Mouse (Mus musculus) kidney, embryonic 14.5 days (tissue): ENCODE data around the gene Tmem52. TPM values are rescaled to one million over a fixed set of nuclear protein-coding genes. Genes with fewer than 3 reads are reported as not detected.

Experiments
- ATAC-seq: fragments of 200-750 bp; cut with Nextera tagmentation; 2 replicates; pipeline ENCODE4 v1.8.0; 2017; ENCODE audit warnings: moderate number of reproducible peaks, mild to moderate bottlenecking, moderate TSS enrichment, moderate library complexity; ENCODE audit not compliant: low FRiP score, low TSS enrichment
- H3K27ac ChIP-seq: fragments of 300-500 bp; sonication (generic); 2 replicates; pipeline ENCODE4 v1.5.1; 2014; ENCODE audit warnings: low read depth, mild to moderate bottlenecking, low read length, moderate library complexity, mixed read lengths
- H3K27me3 ChIP-seq: fragments of 300-500 bp; sonication (generic); 2 replicates; pipeline ENCODE4 v1.6.1; 2014; ENCODE audit warnings: mild to moderate bottlenecking, low read length; ENCODE audit not compliant: control insufficient read depth, insufficient read depth
- H3K36me3 ChIP-seq: fragments of 300-500 bp; sonication (generic); 2 replicates; pipeline ENCODE4 v1.6.1; 2014; ENCODE audit warnings: low read length, mixed read lengths; ENCODE audit not compliant: control insufficient read depth, insufficient read depth
- H3K4me1 ChIP-seq: fragments of 300-500 bp; sonication (generic); 2 replicates; pipeline ENCODE4 v1.6.1; 2014; ENCODE audit warnings: low read length, mixed read lengths; ENCODE audit not compliant: control insufficient read depth, insufficient read depth
- H3K4me2 ChIP-seq: fragments of 300-500 bp; sonication (generic); replicated peaks from 2 replicates; pipeline ENCODE4 v1.6.1; 2014; ENCODE audit warnings: low read depth, mild to moderate bottlenecking, low read length
- H3K4me3 ChIP-seq: fragments of 300-500 bp; sonication (generic); 2 replicates; pipeline ENCODE4 v1.5.1; 2014; ENCODE audit warnings: mild to moderate bottlenecking, low read length
- H3K9ac ChIP-seq: fragments of 300-500 bp; sonication (generic); 2 replicates; pipeline ENCODE4 v1.6.1; 2014; ENCODE audit warnings: low read depth, mild to moderate bottlenecking, low read length, moderate library complexity
- H3K9me3 ChIP-seq: fragments of 300-500 bp; sonication (generic); 2 replicates; pipeline ENCODE4 v1.6.1; 2016; ENCODE audit warnings: low read length; ENCODE audit not compliant: control insufficient read depth
- WGBS: fragments of 180-500 bp; shearing (Covaris S2); extraction: QIAGEN DNeasy Blood & Tissue Kit; methylation state at CpG from one replicate; pipeline ENCODE4 v1.1.7; 2014; 5-methylcytosine and 5-hydroxymethylcytosine counted together
- polyA plus RNA-seq: library from polyadenylated mRNA; unstranded; fragments of >200 nt; fragmentation: Nextera tagmentation; extraction: Ambion mirVana; gene quantifications from 2 replicates; pipeline ENCODE4 v1.2.1, GENCODE M21; 2014

Tmem52 gene
- polyA plus RNA-seq, 1 experiment from 2014 or later = 0.57 TPM

DNA sequence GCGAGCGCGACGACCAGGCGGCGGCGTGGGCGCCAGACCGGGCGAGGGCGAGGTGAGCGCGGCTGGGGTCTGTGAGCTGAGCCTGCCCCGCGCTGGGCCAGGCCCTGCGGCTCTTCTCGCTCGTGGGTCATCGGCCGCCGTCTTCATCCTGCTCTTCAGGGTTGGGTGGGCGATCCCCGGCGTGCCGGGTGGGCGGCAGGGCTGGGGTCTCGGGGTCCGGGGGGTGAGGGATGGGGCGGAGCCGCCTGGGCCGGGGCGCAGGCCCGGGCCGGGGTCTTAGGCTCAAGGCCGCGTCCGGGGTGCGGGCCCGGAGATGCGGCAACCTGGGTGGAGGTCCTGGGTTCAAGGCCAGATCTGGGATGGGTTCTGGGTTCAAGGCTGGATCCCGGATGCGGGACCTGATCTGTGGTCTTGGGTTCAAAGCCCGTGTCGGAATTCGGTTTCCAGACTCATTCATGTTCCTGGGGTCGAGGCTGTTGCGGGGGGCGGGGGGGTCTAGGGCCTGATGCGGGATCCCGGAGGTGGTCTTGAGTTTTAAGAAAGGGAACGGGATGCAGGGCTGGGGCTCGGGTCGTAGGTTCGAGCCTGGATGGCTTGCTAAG is 22.7 kb downstream of the Tmem52 start:
- WGBS = under 1% methylated on average over 41 of the region's 54 CpGs

DNA sequence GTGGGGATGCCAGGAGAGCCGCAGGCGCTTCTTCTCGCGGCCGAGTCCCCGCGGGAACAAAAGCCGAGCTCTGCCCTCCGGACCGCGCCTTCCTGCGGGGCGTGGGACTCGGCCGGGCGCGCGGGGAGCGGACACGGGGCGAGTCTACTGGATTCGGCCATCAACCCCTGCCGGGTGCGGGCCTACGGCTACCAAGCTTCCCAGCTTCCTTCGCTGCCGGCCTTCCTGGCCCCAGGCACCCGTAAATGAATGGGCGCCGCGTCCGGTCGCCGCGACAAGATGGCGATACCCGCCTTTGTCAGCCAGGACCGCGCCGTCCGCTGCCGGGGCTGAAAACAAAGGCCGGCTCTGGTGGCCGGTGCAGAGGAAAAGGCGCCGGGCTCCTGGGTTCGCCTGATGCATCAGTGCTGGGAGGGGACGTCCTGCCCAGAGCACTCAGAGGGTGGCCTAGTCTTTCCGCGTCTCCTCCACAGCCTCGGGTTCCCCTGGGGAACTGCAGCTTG is 23.3 kb downstream of the Tmem52 start:
- Histone ChIP-seq H3K4me1 (peaks cover 33% of the 10 kb centered on the region), H3K4me2 (peak overlapping the region; percentile 59), H3K9ac (peak overlapping the region; percentile 100), H3K27me3 (no peaks in the 10 kb centered on the region), H3K36me3 (no peaks in the 10 kb centered on the region), H3K27ac (peak overlapping the region; percentile 95), H3K9me3 (no peaks in the 10 kb centered on the region), H3K4me3 (peak overlapping the region; percentile 100)
- ATAC-seq = no peak
- WGBS = under 1% methylated on average over 51 of the region's 51 CpGs

More for the DNA sequence above, 22.7 kb downstream of the Tmem52 start:
- Histone ChIP-seq H3K4me2 (peak overlapping the region; percentile 59), H3K9me3 (no peaks in the 10 kb centered on the region), H3K27ac (peak overlapping the region; percentile 95), H3K36me3 (no peaks in the 10 kb centered on the region), H3K9ac (peak overlapping the region; percentile 100), H3K4me1 (peaks cover 35% of the 10 kb centered on the region), H3K27me3 (no peaks in the 10 kb centered on the region), H3K4me3 (peak overlapping the region; percentile 100)
- ATAC-seq = peak; percentile 61

DNA sequence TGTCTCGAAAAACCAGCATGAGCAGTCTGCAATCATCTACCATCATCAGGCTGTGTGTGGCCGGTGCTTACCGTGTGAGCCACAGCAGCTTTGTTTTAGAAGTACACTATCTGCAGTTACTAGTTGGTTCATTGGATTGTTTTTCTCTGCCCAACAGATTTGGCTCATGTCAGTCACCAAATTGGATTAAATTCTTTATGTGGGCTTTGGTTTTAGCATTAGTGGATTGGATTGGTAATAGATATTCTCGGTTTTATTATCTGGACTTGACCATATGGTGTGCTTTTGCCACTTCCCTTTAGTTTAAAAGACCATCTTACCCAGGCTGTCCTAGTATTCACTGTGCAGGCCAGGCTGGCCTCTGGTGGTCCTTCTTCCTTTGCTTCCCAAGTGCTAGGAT is 26.0 kb downstream of the Tmem52 start:
- H3K36me3 ChIP-seq = no peaks in the 10 kb centered on the region
- H3K4me3 ChIP-seq = no peak overlapping the region
- H3K9me3 ChIP-seq = no peaks in the 10 kb centered on the region
- H3K27ac ChIP-seq = no peak overlapping the region
- H3K9ac ChIP-seq = no peak overlapping the region
- WGBS = 66% methylated on average over 4 of the region's 4 CpGs
- peaks cover 16% of the 10 kb centered on the region; the same call in 1 of the 2 replicates for H3K4me1 ChIP-seq
- H3K27me3 ChIP-seq = no peaks in the 10 kb centered on the region
- no peak overlapping the region for H3K4me2 ChIP-seq
- ATAC-seq = no peak

DNA sequence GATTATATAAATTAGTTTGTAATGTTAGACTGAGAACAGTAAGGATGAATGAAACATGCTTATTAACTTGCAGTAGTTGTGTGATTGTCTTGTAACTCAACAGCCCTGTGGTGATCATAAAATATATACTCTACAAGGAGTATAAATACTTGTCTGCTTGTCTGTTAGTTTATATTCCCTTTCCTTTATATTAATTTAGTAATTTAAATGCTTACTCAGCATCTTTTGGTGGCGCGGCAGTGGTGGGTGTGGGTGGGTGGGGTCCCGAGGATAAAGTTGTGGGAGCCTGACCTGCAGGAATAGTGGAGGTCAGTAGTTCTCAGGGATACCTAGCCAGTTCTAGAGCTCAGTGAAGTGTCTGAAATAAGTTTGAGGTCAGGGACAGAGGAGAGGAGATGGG is 29.0 kb downstream of the Tmem52 start:
- Histone ChIP-seq H3K9ac (no peak overlapping the region), H3K27ac (no peak overlapping the region), H3K36me3 (no peaks in the 10 kb centered on the region), H3K4me3 (no peak overlapping the region), H3K4me1 (peaks cover 16% of the 10 kb centered on the region; the same call in 1 of the 2 replicates), H3K4me2 (no peak overlapping the region), H3K27me3 (no peaks in the 10 kb centered on the region), H3K9me3 (no peaks in the 10 kb centered on the region)
- no peak for ATAC-seq
- 77% methylated on average over 3 of the region's 3 CpGs for WGBS

DNA sequence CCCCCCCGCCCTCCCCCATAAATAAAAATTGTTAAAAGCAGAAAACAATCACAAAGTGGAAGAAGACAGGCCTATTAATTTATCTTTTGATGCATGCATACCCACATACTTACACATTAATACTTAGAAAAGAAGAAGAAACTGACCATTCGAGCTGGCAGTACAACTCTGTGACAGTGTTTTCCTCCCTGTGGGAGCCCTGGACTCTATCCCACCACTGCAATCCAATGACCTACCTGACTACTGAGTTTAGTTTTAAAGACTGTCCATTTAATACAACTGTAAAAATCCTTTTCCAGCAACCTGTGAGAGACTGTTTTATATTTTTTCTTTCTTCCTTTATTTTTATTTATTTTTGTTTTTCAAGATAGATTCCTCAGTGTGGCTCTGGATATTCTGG is 32.2 kb downstream of the Tmem52 start:
- WGBS = 79% methylated on average over 2 of the region's 2 CpGs
- Histone ChIP-seq H3K27me3 (no peaks in the 10 kb centered on the region), H3K36me3 (no peaks in the 10 kb centered on the region), H3K4me1 (no peaks in the 10 kb centered on the region), H3K4me3 (no peak overlapping the region), H3K27ac (no peak overlapping the region), H3K4me2 (no peak overlapping the region), H3K9me3 (no peaks in the 10 kb centered on the region), H3K9ac (no peak overlapping the region)
- no peak for ATAC-seq

DNA sequence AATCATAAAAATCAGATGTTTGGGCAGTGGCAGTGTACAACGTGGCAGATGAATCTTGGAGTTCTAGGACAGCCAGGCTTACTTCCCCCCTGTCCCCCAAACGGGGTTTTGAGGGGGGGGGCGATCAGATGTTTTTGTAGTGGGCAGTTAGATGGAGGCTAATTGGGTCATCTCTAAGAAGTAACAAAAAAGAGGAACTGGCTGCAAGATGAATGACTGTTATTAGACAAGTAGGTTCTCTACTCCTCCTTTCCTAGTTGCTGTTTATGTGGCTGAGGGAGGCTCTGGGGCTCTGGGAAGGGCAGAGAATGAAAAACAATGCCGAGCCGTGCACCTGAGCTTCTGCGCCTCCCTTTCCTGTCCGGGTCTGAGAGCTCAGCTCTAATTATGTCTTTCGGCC is 36.2 kb downstream of the Tmem52 start:
- Histone ChIP-seq H3K4me3 (no peak overlapping the region), H3K27ac (no peak overlapping the region)

DNA sequence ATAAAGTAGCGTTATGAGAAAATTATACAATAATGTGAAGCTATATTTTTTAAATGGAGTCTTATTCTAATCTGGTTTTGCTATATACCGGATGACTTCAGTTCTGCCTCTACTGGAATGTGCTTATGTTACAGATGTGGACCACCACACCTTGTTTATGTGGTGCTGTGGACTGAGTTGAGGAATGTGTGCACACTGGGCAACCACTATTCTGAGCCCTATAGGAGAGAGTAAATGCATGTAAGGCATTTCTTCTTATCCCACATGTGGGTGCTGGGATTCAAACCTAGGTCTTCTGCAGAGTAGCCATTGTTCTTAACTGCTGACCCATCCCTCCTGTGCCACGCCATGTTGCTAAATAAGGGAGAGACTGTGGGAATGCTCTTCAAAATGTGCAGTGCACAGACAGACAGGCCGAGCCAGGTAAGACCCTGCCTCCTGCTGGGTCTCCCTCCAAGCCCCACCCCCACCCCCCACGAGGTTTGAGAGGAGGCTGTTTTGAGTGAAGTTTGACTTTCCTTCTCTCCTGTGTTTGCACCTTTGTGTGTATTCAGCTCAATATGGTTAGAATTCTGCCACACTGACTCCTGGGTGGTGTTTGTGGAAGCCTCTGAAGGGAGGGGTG is 36.9 kb downstream of the Tmem52 start:
- ATAC-seq = no peak
- H3K27me3 ChIP-seq = no peaks in the 10 kb centered on the region
- no peaks in the 10 kb centered on the region for H3K9me3 ChIP-seq
- no peak overlapping the region for H3K27ac ChIP-seq
- H3K4me1 ChIP-seq = 0 out of 2 replicates have a peak, but pooled peaks cover 4% of the 10 kb centered on the region
- H3K4me3 ChIP-seq = no peak overlapping the region
- H3K36me3 ChIP-seq = no peaks in the 10 kb centered on the region
- H3K4me2 ChIP-seq = no peak overlapping the region
- no peak overlapping the region for H3K9ac ChIP-seq
- WGBS = 86% methylated on average over 5 of the region's 5 CpGs

More for the DNA sequence above, 36.2 kb downstream of the Tmem52 start:
- Histone ChIP-seq H3K4me2 (no peak overlapping the region), H3K36me3 (no peaks in the 10 kb centered on the region), H3K9me3 (no peaks in the 10 kb centered on the region), H3K9ac (no peak overlapping the region), H3K27me3 (no peaks in the 10 kb centered on the region), H3K4me1 (0 out of 2 replicates have a peak, but pooled peaks cover 4% of the 10 kb centered on the region)
- WGBS = 38% methylated on average over 8 of the region's 8 CpGs
- no peak for ATAC-seq

DNA sequence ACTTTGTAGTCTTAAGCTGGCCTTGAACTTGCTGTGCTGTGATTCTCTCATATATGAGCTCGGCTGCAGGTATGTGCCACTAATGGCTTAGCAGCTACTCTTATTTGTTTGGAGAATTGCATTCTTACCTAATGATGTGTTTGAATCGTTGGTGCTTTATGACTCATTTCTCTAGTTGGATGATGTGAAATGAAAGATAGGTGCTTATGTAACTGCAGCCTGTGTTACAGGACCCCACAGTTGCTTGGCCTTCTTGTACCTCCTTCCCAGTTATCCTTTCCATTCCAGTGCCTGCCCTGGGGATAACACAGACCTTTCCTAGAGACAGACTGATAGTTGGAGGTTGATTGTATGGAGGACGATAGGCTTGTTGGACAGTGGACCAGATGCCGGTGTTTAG is 39.7 kb downstream of the Tmem52 start:
- H3K27me3 ChIP-seq = no peaks in the 10 kb centered on the region
- H3K9ac ChIP-seq = no peak overlapping the region
- no peak for ATAC-seq
- H3K4me1 ChIP-seq = 0 out of 2 replicates have a peak, but pooled peaks cover 4% of the 10 kb centered on the region
- 85% methylated on average over 4 of the region's 4 CpGs for WGBS
- H3K9me3 ChIP-seq = no peaks in the 10 kb centered on the region
- H3K27ac ChIP-seq = no peak overlapping the region
- H3K4me2 ChIP-seq = no peak overlapping the region
- H3K36me3 ChIP-seq = peaks cover 3% of the 10 kb centered on the region; the same call in 1 of the 2 replicates
- no peak overlapping the region for H3K4me3 ChIP-seq

DNA sequence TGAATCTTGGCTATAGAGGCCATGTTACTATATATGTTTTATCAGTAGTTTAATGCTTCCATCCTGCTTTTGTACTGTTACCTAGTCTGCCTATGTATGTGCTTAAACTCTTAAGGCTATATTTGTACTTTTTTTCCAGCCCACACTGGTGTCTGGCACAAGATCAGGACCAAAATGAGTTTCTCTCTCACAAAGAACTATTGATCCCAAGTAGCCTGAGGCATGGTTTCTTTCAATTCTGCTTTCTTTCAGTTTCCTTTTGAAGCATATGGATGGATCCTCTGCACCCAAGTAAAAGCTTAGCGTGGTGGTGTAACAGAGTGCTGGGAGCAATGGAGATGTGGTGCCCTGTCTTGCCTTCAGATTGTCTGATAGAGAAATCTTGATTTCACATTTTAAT is 42.1 kb downstream of the Tmem52 start:
- Histone ChIP-seq H3K4me3 (no peak overlapping the region), H3K27me3 (no peaks in the 10 kb centered on the region), H3K9ac (no peak overlapping the region), H3K4me1 (0 out of 2 replicates have a peak, but pooled peaks cover 4% of the 10 kb centered on the region), H3K4me2 (no peak overlapping the region), H3K36me3 (peaks cover 10% of the 10 kb centered on the region; the same call in 1 of the 2 replicates), H3K27ac (no peak overlapping the region), H3K9me3 (no peaks in the 10 kb centered on the region)
- ATAC-seq = no peak
- 78% methylated on average over 1 of the region's 1 CpGs for WGBS
